Mouse (Mus musculus) heart, postnatal 0 days (tissue): ENCODE results near the gene Dhx40.

Source experiments
- CTCF ChIP-seq: IDR thresholded peaks from 2 replicates; pipeline ENCODE4 v1.5.1; 2016; ENCODE audit warnings: antibody characterized with exemption, control low read depth, low read depth
- EP300 ChIP-seq: IDR thresholded peaks from 2 replicates; pipeline ENCODE4 v1.6.1; 2016; ENCODE audit warnings: antibody characterized with exemption, low read depth

GRCm38 (mm10) chr11:86739470-86739869, 68.1 kb downstream of the Dhx40 start:
- TF ChIP-seq CTCF: no peak
- no peak for TF ChIP-seq EP300
